Mouse (Mus musculus) layer of hippocampus, adult 18-20 months (tissue): ENCODE results near the gene Actl6b. TPM values are rescaled to one million over a fixed set of nuclear protein-coding genes. Genes with fewer than 3 reads are reported as not detected.

Experiments used
- DNase-seq, 2 experiments: peaks; one replicate each; pipeline ENCODE4 v3.0.0; 2022; ENCODE audit warnings: low spot score in 2 of 2
- total RNA-seq, 2 experiments: library from RNA; stranded (reverse); gene quantifications; 2 replicates each; pipeline ENCODE4 v1.2.3; 2021

Actl6b gene
- total RNA-seq, 2 experiments from 2014 or later = 118 to 136 TPM

GRCm38 (mm10) chr5:137553898-137554297, 581 bp downstream of the Actl6b start:
- DNase-seq = no peak

DNA sequence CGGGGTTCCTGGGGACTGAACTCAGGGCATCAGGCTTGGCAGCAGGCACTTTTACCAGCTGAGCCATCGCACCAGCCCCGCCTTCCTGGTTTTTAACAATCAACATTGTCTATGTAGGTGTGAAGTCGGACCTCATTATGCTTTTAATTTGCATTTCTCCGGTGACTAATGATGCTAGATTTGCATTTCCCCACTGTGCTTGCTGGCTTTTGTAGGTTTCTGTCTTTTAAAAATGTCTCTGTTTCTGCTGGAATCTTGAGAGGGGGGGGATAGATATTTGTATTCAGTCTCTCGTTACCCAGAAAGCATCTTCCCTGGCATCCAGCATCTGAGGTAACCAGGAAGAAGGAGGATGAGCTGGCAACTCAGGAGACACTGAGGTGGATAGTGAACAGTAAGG, 8.2 kb downstream of the Actl6b start:
- DNase-seq = peak in 1 of 2 experiments; percentile 31

DNA sequence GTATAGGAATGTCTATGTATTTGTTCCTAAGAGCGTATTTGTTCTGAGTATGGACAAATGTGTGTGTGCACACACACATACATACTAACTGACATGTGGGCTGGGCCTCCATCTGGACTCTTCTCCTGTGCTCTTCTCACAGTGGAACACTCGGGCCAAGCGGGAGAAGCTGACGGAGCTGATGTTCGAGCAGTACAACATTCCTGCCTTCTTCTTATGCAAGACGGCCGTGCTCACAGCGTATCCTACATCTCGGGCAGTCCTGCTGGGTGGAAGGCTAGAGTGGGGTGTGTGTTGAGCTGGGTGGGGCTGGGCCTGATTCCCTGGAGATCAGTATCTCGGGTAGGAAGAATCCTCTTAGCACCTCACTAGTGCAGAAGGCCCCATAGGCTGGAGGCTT, 9.6 kb downstream of the Actl6b start:
- peak in 1 of 2 experiments; percentile 65 for DNase-seq

DNA sequence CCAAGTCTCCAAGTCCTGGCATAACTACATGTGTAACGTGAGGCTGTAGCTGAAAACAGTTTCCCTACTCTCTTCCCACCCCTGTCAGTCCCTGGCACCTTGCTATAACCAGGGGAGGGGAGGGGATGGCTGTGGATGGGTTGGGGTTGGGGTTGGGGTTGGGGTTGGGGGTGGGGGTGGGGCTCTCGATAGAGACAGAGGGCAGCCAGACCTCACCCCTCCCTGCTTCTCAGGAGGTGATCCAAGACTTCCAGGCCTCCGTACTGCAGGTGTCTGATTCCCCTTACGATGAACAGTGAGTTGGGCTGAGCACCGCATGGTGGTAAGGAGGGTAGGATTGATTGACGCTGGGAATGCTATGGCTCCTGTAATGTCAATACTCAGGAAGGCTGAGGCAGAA, 12.4 kb downstream of the Actl6b start:
- DNase-seq = no peak

DNA sequence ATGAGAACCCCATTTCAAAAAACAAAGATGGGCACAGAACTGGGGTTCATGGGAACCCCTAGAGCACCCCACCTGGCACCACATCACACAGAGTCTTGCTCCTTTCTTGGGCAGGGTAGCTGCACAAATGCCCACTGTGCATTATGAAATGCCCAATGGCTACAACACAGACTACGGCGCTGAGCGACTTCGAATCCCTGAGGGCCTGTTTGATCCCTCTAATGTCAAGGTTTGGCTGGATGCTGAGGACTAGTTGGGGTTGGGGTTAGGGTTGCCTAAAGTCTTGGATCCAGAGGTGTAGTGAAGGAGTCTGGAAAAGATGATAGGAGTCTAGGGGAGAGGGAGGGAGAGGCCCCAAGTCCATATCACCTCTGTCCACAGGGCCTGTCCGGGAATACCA, 13.1 kb downstream of the Actl6b start:
- no peak for DNase-seq

GRCm38 (mm10) chr5:137568223-137568798, 15.0 kb downstream of the Actl6b start:
- no peak for DNase-seq

GRCm38 (mm10) chr5:137569031-137569430, 15.7 kb downstream of the Actl6b start:
- DNase-seq = no peak

DNA sequence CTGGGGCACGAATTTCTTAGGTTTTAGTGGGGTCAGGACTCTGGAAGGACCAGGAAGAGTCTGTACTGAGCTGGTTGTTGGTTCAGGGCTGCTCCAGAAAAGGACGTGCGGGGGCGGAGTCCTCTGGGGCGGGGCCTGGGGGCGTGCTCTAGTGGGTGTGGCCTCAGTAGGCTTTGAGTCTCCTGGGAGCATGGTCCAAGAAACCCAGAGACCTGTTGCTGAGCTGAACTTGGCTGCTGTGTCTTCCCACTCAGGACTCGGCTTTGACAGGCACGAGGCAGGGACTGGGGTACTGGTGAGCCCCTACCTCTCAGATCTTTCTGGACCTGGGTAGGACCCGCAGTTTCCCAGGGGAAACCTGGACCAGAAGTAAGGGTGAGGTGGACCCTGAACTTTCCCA, 16.3 kb downstream of the Actl6b start, which contains the start of gene Tfr2:
Gene Tfr2, plus strand, starts transcription at position 176 of the 400 bp plus-strand sequence.
- no peak for DNase-seq

- no peak for DNase-seq
Measured at GRCm38 (mm10) chr5:137570181-137570580, 16.9 kb downstream of the Actl6b start.

DNA sequence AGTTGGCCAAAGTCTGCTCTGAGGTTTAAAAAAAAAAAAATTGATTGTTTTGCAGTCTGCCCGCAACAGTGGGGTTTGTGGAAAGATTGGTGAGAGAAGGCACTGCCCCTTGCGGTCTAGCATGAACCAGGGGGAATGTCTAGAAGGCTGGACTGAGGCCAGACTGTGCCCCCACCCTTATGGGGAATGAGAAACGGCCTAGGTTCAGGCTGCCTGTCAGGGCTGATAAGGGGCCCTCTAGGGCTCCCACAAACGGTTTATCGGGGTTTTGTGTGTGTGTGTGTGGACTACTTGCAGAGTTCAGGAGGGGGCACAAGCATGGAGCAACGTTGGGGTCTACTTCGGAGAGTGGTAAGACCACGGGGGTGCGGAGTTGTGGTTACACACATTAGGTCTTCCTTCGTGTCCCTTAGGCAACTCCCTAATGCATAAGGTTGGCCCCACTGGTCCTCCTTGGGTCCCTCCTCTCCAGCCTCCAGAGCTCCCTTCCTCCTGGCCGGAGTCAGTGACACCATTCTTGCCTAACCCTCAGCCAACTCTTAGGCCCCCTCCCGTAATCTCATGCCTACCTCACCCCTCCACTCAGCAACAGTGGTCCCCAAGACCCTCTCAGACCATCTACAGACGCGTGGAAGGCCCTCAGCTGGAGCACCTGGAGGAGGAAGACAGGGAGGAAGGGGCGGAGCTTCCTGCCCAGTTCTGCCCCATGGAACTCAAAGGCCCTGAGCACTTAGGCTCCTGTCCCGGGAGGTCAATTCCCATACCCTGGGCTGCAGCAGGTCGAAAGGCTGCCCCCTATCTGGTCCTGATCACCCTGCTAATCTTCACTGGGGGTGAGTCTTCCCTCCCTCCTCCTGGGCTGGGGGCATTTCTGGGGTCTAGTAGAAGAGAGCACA, 17.6 kb downstream of the Actl6b start:
- DNase-seq = no peak

GRCm38 (mm10) chr5:137574470-137574901, 21.2 kb downstream of the Actl6b start:
- DNase-seq = peak; percentile 51 to 57

GRCm38 (mm10) chr5:137580246-137580645, 26.9 kb downstream of the Actl6b start:
- no peak for DNase-seq

GRCm38 (mm10) chr5:137582702-137583101, 29.4 kb downstream of the Actl6b start:
- no peak for DNase-seq

DNA sequence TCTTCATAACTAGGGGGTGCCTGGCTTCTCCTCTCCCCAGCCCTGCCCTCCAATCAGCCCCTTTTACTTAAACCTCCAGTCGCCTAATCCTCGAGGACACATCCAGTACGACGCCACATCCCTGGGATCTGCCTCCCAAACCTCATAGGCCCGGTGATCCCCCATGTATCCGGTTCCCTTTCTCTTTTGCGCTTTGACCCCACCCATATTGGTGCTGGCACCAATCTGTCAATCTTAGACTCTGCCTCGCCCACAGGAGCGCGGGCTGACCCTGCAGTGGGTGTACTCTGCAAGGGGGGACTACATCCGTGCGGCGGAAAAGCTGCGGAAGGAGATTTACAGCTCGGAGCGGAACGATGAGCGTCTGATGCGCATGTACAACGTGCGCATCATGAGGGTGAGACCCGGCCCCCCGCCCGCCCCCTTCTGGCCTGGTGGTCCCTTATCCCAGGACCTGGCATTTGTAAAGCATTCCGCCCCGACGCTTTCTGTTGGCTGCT, 30.4 kb downstream of the Actl6b start:
- DNase-seq = peak; percentile 48 to 69

DNA sequence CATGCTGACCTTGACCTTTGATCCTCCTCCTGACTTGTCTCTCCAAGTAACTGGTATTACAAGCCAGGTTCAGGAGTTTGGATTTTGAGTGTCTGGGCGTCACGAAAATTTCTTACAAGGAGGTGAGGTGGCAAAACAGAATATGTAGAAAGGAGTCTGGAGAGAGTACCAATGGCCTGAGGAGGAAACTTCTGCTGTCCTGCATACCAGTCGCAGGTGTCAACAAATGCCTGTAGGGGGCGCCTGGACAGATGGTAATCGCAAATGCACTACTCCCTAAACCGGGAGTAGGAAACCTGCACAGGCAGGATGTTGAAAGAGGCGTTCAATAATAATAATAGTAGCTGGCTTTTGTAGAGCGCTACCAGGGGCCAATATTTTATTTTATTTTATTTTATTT, 31.7 kb downstream of the Actl6b start:
- DNase-seq = peak in 1 of 2 experiments; percentile 74

GRCm38 (mm10) chr5:137590507-137590906, 37.2 kb downstream of the Actl6b start:
- no peak for DNase-seq

GRCm38 (mm10) chr5:137595921-137596320, 42.6 kb downstream of the Actl6b start:
- DNase-seq = no peak

DNA sequence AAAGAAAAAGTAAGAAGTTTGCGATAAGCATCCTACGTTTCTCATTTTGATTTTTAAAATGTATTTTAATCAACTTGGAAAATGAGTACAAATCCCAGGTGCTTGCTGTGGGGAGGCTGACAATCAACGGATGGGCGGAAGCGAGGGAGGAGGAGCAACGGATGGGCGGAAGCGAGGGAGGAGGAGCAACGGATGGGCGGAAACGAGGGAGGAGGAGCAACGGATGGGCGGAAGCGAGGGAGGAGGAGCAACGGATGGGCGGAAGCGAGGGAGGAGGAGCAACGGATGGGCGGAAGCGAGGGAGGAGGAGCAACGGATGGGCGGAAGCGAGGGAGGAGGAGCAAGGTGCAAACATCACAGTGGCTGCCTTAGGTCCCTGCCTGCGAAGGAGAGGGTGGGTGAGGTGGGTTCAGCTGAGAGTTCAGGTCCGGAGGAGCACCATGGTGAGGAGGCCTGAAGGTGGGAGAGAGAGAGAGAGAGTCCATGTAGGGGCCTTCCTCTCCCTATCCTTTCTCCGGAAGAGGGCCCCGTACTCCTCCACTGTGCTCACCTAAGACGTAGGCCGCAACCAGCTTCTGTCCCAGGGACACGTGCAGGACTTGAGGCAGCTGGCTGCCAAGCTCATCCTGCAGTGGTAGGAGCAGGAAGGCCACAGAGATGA, 43.4 kb downstream of the Actl6b start:
- no peak for DNase-seq

- no peak for DNase-seq
Measured at GRCm38 (mm10) chr5:137597625-137598024, 44.3 kb downstream of the Actl6b start.

DNA sequence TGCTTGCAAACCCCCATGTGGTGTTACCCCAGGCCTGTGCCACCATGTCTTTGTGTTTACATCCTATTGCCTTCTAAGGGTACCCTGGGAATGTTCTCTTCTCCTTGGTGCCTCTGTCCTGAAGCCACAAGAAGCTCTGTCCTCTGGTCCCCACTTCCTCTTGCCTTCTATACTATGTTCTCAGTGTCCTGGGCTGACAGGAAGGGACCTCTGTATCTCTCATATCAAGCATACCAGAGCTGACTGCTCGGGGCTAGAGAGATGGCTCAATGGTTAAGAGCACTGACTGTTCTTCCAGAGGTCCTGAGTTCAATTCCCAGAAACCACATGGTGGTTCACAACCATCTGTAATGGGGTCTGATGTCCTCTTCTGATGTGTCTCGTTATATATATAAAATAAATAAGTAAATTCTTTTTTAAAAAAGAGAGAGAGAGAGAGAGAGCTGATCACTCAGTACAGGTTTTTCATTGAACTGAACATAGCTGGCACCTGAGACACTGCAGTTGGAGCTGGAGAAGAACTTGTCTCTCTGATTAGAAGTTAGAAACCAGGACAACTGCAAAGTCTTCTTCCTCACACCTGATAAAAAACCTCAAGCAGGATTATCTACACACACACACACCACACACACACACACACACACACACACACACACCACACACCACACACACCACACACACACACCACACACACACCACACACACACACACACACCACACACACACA, 44.9 kb downstream of the Actl6b start:
- no peak for DNase-seq

DNA sequence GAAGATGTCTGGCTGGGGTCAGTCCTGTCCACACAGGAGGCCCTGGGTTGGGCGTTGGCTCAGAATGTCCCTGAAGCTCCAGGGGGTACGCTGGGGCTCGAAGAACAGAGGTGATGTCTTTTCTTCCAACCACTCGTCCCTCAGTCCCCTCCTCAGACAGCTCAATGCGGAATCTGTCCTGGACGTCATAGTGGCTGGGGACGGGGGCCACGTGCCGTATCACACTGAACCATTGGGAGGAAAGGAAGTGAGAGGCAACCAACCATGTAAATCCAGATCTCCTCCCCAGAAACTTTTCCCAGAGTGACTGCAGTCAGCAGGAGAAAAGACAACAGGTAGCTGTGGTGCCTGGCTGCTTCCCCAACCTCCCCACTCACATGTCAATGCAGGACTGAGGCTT, 46.3 kb downstream of the Actl6b start:
- no peak for DNase-seq
